Mouse (Mus musculus) heart, postnatal 0 days (tissue): ENCODE results near the gene Ccin.

Experiments used
- CTCF ChIP-seq: IDR thresholded peaks from 2 replicates; pipeline ENCODE4 v1.5.1; 2016; ENCODE audit warnings: antibody characterized with exemption, control low read depth, low read depth
- EP300 ChIP-seq: IDR thresholded peaks from 2 replicates; pipeline ENCODE4 v1.6.1; 2016; ENCODE audit warnings: antibody characterized with exemption, low read depth

DNA sequence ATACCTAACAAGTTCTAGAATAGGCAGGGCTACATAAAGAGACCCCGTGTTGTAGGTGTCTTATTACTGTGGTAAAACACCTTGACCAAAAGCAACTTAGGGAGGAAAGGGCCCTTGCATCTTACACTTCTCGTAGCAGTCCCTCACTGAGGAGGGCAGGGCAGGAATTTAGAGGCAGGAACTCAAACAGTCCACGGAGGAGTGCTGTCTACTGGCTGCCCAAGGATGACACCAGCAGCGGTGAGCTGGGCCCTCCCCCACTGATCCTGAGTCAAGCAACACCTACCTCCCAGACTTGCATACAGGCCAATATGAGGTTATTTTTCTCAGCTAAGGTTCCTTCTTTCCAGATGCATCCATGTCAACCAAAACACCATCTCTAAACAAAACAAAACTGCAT, 3.0 kb upstream of the Ccin start:
- TF ChIP-seq EP300 (no peak), CTCF (no peak)
